Mouse (Mus musculus): Measurements from ENCODE around the gene Tcf15. TPM values are rescaled to one million over a fixed set of nuclear protein-coding genes. Genes with fewer than 3 reads are reported as not detected.

Gene Tcf15
- polyA plus RNA-seq, 1 experiment from 2014 or later, result 10.3 TPM

DNA sequence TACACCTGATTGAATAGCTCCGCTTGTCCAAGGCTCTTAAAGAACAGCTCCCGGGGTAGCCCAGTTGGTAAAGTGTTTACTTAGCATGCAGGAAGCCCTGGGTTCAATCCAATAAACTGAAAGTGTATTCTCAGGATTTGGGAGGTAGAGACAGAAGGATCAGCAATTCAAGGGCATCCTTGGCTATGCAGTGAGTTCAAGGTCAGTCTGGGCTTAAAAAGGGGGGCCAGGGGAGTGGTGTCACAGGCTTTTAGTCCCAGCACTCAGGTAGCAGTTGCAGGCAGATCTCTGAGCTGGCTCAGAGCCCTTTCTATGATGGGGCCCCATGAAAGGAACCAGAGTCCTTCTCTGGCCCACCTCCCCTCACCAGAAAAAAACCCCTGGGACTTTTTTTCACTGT is 35.9 kb downstream of the Tcf15 start:
- Histone ChIP-seq H3K36me3 (replicated peaks) (no peaks in the 10 kb centered on the region), H3K27ac (replicated peaks) (no peak overlapping the region), H3K27me3 (replicated peaks; ENCODE audit: low read depth, poor library complexity, severe bottlenecking) (peaks cover 28% of the 10 kb centered on the region), H3K9me3 (no peaks in the 10 kb centered on the region), H3K4me1 (peaks cover 18% of the 10 kb centered on the region), H3K4me3 (no peak overlapping the region)
- WGBS, result 85% methylated on average over 2 of the region's 2 CpGs
- no peak for DNase-seq (ENCODE audit: low spot score)

DNA sequence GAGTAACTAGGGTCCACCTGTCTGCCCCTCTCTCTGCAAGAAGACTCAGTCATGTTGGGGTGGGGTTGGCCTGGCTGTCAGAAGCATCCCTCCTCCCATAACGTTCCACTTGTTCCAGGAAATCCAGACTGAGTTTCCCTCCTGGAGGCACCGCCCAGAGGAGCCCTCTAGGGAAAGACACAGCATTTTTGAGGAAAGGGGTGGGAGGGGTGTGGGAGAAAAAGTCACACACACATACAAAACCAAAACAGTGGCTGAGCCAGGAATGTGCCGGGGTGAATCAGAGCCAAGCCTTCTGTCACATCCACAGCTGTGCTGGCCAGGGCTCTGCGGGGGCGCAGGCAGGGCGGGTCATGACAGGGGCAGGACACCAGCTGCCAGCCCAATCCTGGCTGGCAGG is 37.0 kb downstream of the Tcf15 start:
- 59% methylated on average over 6 of the region's 6 CpGs for WGBS
- Histone ChIP-seq H3K36me3 (replicated peaks) (no peaks in the 10 kb centered on the region), H3K4me3 (no peak overlapping the region), H3K27me3 (replicated peaks; ENCODE audit: low read depth, poor library complexity, severe bottlenecking) (peaks cover 28% of the 10 kb centered on the region), H3K4me1 (peaks cover 18% of the 10 kb centered on the region), H3K27ac (replicated peaks) (no peak overlapping the region), H3K9me3 (no peaks in the 10 kb centered on the region)
- DNase-seq (ENCODE audit: low spot score), result no peak

GRCm38 (mm10) chr2:152187132-152187531 is 43.8 kb downstream of the Tcf15 start:
- WGBS, result 86% methylated on average over 5 of the region's 5 CpGs
- H3K4me1 ChIP-seq, result peaks cover 16% of the 10 kb centered on the region
- no peak for DNase-seq (ENCODE audit: low spot score)
- no peak overlapping the region for H3K4me3 ChIP-seq
- peaks cover 4% of the 10 kb centered on the region; the same call in 1 of the 2 replicates for H3K27me3 ChIP-seq (replicated peaks; ENCODE audit: low read depth, poor library complexity, severe bottlenecking)
- H3K27ac ChIP-seq (replicated peaks), result no peak overlapping the region
- no peaks in the 10 kb centered on the region for H3K36me3 ChIP-seq (replicated peaks)
- H3K9me3 ChIP-seq, result no peaks in the 10 kb centered on the region

- H3K4me1 ChIP-seq, result peaks cover 16% of the 10 kb centered on the region
- H3K27ac ChIP-seq (replicated peaks), result no peak overlapping the region
- H3K4me3 ChIP-seq, result no peak overlapping the region
- 50% methylated on average over 7 of the region's 7 CpGs for WGBS
- H3K9me3 ChIP-seq, result no peaks in the 10 kb centered on the region
- H3K27me3 ChIP-seq (replicated peaks; ENCODE audit: low read depth, poor library complexity, severe bottlenecking), result peaks cover 6% of the 10 kb centered on the region; the same call in 1 of the 2 replicates
- no peaks in the 10 kb centered on the region for H3K36me3 ChIP-seq (replicated peaks)
- no peak for DNase-seq (ENCODE audit: low spot score)
These were observed 45.9 kb downstream of the Tcf15 start for GRCm38 (mm10) chr2:152189213-152189612.

DNA sequence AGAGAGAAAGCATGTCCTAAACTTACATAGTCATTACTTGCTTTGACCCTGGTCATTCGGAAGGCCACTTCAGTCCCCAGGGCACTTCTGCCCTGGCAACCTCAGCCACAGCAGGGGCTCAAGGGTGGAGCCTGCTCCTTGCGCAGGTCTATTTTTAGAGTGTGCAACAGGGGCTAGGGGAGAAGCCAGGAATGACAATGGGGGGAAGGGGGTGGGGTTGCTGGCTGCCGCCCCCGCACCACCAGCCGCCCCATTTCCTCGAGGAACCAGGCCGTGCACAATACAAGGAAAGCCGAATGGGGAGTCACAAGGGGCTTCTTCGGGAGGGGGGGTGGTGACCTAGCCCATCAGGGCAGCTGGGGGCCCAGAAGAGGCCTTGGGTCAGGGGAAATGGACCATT is 46.3 kb downstream of the Tcf15 start:
- H3K4me3 ChIP-seq, result no peak overlapping the region
- no peak overlapping the region for H3K27ac ChIP-seq (replicated peaks)
- peaks cover 9% of the 10 kb centered on the region; the same call in 1 of the 2 replicates for H3K27me3 ChIP-seq (replicated peaks; ENCODE audit: low read depth, poor library complexity, severe bottlenecking)
- H3K36me3 ChIP-seq (replicated peaks), result no peaks in the 10 kb centered on the region
- H3K9me3 ChIP-seq, result no peaks in the 10 kb centered on the region
- H3K4me1 ChIP-seq, result peaks cover 16% of the 10 kb centered on the region
- no peak for DNase-seq (ENCODE audit: low spot score)
- 35% methylated on average over 9 of the region's 9 CpGs for WGBS

DNA sequence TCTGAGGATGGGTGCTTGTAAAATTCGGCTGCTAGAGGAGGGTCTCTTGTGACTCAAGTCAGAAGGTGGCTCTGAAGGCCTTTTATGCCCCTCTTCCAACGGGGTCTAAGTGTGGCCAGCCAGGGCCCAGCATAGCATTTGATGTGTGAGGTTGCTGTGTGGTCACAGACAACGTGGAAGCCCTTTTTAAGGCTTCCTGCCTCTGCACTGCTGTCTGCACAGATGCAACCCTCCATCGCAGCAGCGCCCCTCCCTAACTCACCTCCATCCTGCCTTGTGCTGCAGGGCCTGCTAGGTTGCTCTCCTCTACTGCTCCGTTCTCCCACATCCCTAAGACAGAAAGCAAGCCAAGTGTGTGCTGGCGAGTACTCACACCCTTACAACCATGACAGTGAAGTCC is 46.8 kb downstream of the Tcf15 start:
- no peak for DNase-seq (ENCODE audit: low spot score)
- Histone ChIP-seq H3K9me3 (no peaks in the 10 kb centered on the region), H3K36me3 (replicated peaks) (no peaks in the 10 kb centered on the region), H3K27me3 (replicated peaks; ENCODE audit: low read depth, poor library complexity, severe bottlenecking) (peaks cover 9% of the 10 kb centered on the region; the same call in 1 of the 2 replicates), H3K4me3 (no peak overlapping the region), H3K27ac (replicated peaks) (no peak overlapping the region), H3K4me1 (peaks cover 16% of the 10 kb centered on the region)
- 65% methylated on average over 7 of the region's 7 CpGs for WGBS

DNA sequence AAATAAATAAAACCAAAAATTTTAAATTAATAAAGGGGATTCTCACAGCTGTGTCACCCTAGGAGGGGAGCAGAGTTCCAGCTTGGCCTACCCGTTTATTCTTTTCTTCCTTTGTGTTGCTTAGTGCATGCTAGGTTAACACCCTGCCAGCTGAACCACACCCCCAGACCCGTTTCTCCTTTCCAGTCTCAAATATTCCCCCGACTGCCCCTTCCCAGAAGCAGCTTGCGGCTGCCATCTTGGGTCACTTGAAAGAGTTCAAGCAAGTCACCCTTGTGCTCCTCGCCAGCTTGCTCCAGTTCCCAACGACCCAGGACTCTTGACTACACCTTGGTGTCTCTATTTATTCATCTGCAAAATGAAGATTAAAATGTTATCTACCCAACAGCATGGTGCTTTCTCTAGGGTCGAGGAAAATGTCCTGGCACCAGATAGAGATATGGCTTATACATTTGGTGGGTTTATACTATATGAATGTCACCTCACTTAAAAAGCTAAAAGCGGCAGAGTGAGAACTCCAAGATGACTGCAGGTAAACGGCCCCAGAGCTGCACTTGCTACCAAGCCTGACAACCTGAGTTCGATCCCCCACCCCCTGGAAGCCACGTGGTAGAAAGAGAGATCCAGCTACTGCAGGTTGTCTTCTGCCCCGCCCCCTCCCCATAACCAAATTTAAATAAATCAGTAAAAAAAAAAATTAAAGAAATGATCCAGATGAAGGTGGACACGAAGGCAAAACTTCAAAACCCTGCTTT is 49.4 kb downstream of the Tcf15 start:
- 78% methylated on average over 13 of the region's 13 CpGs for WGBS
- H3K4me3 ChIP-seq, result no peak overlapping the region
- no peaks in the 10 kb centered on the region for H3K36me3 ChIP-seq (replicated peaks)
- H3K27ac ChIP-seq (replicated peaks), result no peak overlapping the region
- H3K9me3 ChIP-seq, result no peaks in the 10 kb centered on the region
- peaks cover 20% of the 10 kb centered on the region for H3K4me1 ChIP-seq
- peaks cover 9% of the 10 kb centered on the region; the same call in 1 of the 2 replicates for H3K27me3 ChIP-seq (replicated peaks; ENCODE audit: low read depth, poor library complexity, severe bottlenecking)
- no peak for DNase-seq (ENCODE audit: low spot score)

- no peak for DNase-seq (ENCODE audit: low spot score)
- H3K4me3 ChIP-seq, result no peak overlapping the region
- 76% methylated on average over 7 of the region's 7 CpGs for WGBS
- no peak overlapping the region for H3K27ac ChIP-seq (replicated peaks)
- no peaks in the 10 kb centered on the region for H3K9me3 ChIP-seq
- H3K4me1 ChIP-seq, result peaks cover 20% of the 10 kb centered on the region
- H3K27me3 ChIP-seq (replicated peaks; ENCODE audit: low read depth, poor library complexity, severe bottlenecking), result peaks cover 9% of the 10 kb centered on the region; the same call in 1 of the 2 replicates
- H3K36me3 ChIP-seq (replicated peaks), result no peaks in the 10 kb centered on the region
These were observed 50.0 kb downstream of the Tcf15 start for GRCm38 (mm10) chr2:152193346-152193710.

DNA sequence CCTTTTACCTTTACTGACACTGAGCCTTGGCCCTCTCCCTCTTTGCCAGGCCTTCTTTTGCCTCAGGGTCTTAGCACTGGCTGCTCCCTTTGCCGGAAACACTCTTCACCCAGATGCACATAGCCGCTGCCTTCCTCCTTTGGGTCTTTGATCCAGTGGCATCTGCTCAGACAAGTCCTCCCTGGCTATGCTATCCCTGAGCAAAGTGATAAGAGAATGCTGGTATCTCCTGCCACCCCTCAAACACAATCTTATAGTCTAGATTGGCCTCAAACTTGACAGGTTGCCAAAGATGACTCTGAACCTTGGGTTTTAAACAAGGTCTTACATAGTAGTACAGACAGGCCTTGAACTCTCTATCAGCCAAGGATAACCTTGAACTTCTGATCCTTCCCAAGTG is 51.2 kb downstream of the Tcf15 start:
- no peaks in the 10 kb centered on the region for H3K36me3 ChIP-seq (replicated peaks)
- WGBS, result 88% methylated on average over 2 of the region's 2 CpGs
- H3K27me3 ChIP-seq (replicated peaks; ENCODE audit: low read depth, poor library complexity, severe bottlenecking), result peaks cover 7% of the 10 kb centered on the region; the same call in 1 of the 2 replicates
- no peaks in the 10 kb centered on the region for H3K9me3 ChIP-seq
- H3K4me3 ChIP-seq, result no peak overlapping the region
- no peak overlapping the region for H3K27ac ChIP-seq (replicated peaks)
- no peak for DNase-seq (ENCODE audit: low spot score)
- H3K4me1 ChIP-seq, result peaks cover 14% of the 10 kb centered on the region

- WGBS, result 48% methylated on average over 3 of the region's 3 CpGs
- 0 out of 2 replicates have a peak, but pooled peaks cover 4% of the 10 kb centered on the region for H3K4me1 ChIP-seq
These were observed 53.5 kb downstream of the Tcf15 start for GRCm38 (mm10) chr2:152196896-152197295.

GRCm38 (mm10) chr2:152197301-152197712 is 53.9 kb downstream of the Tcf15 start:
- Histone ChIP-seq H3K4me3 (no peak overlapping the region), H3K27me3 (replicated peaks; ENCODE audit: low read depth, poor library complexity, severe bottlenecking) (0 out of 2 replicates have a peak, but pooled peaks cover 4% of the 10 kb centered on the region), H3K9me3 (no peaks in the 10 kb centered on the region), H3K36me3 (replicated peaks) (no peaks in the 10 kb centered on the region), H3K27ac (replicated peaks) (no peak overlapping the region; the same call in 1 of the 2 replicates), H3K4me1 (0 out of 2 replicates have a peak, but pooled peaks cover 4% of the 10 kb centered on the region)
- WGBS, result 47% methylated on average over 10 of the region's 10 CpGs
- peak; percentile 79 for DNase-seq (ENCODE audit: low spot score)

More at GRCm38 (mm10) chr2:152196896-152197295, 53.5 kb downstream of the Tcf15 start:
- Histone ChIP-seq H3K9me3 (no peaks in the 10 kb centered on the region), H3K27me3 (replicated peaks; ENCODE audit: low read depth, poor library complexity, severe bottlenecking) (0 out of 2 replicates have a peak, but pooled peaks cover 4% of the 10 kb centered on the region), H3K4me3 (no peak overlapping the region), H3K27ac (replicated peaks) (peak overlapping the region; percentile 68), H3K36me3 (replicated peaks) (no peaks in the 10 kb centered on the region)
- DNase-seq (ENCODE audit: low spot score), result no peak

Data from embryonic facial prominence, embryonic 10.5 days (tissue).